Mouse (Mus musculus): Measurements from ENCODE around the gene Pex10. TPM values are rescaled to one million over a fixed set of nuclear protein-coding genes. Genes with fewer than 3 reads are reported as not detected.

The Pex10 gene
- total and polyA plus RNA-seq, 3 experiments, result 9.2 to 21.9 (median 15.6) TPM

- TF ChIP-seq ZMIZ1 (IDR thresholded peaks at IDR 0.05; ENCODE audit: low read depth, low read length), result no peak
- TF ChIP-seq JUND (conservative IDR thresholded peaks at IDR 0.05; ENCODE audit: low read depth, low read length), result no peak
- TF ChIP-seq PAX5 (IDR thresholded peaks at IDR 0.05; ENCODE audit: low read length), result no peak
- TF ChIP-seq MAFK (IDR thresholded peaks at IDR 0.05; ENCODE audit: insufficient replicate concordance, low read length), result no peak
- no peak for TF ChIP-seq JUN (IDR thresholded peaks at IDR 0.05; ENCODE audit: insufficient read depth, low read depth, low read length)
- TF ChIP-seq TBP (conservative IDR thresholded peaks at IDR 0.05; ENCODE audit: low read depth, low read length), result no peak
- TF ChIP-seq CHD2 (IDR thresholded peaks at IDR 0.05; ENCODE audit: low read length), result no peak
- no peak for TF ChIP-seq USF2 (conservative IDR thresholded peaks at IDR 0.05; ENCODE audit: low read depth, low read length)
- no peak for TF ChIP-seq MXI1 (IDR thresholded peaks at IDR 0.05; ENCODE audit: low read depth, low read length)
These were observed 28.6 kb downstream of the Pex10 start (continued) for GRCm38 (mm10) chr4:155095238-155095900.

DNA sequence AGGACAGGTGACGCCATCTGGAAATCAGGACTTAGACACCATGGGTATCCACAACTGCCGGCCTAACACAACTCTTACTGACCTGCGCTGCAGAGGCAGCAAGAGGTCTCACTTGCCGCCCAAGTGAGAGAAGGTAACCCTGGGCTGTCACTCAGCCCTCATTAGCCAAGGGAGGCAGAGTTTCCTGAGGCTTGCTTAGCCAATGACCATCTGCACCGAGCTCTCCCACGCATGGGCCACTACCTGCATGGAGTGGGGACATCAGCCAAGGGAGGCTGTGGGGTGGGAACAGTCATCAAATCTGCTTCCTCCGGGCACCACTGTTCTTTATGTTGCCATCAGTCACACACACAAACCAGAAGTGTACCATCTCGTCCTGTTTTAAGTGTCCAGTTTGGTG lies 29.2 kb downstream of the Pex10 start:
- Histone ChIP-seq H3K4me1 (ENCODE audit: control insufficient read depth in 1 of 2, insufficient read depth in 2 of 2) (peaks cover 31 to 74% of the 10 kb centered on the region in 2 experiments), H3K9me3 (replicated peaks; ENCODE audit: low read length) (no peaks in the 10 kb centered on the region), H3K4me2 (ENCODE audit: insufficient read depth, low read depth, poor library complexity, severe bottlenecking) (no peak overlapping the region), H3K79me2 (replicated peaks; ENCODE audit: control insufficient read depth, extremely low read depth, insufficient read depth, poor library complexity, severe bottlenecking) (no peaks in the 10 kb centered on the region), H3K4me3 (replicated peaks in 1 of 3; ENCODE audit: low read depth in 2 of 3, low read length in 2 of 3, poor library complexity in 1 of 3) (no peak overlapping the region), H3K27ac (ENCODE audit: insufficient read depth, low read depth) (no peak overlapping the region), H3K36me3 (replicated peaks in 1 of 2; ENCODE audit: control insufficient read depth in 1 of 2, insufficient read depth in 1 of 2, low read length in 1 of 2) (peaks cover 5 to 75% of the 10 kb centered on the region in 2 experiments), H3K27me3 (replicated peaks) (no peaks in the 10 kb centered on the region), H3K9ac (ENCODE audit: insufficient read depth, low read depth) (no peak overlapping the region)
- no peak for DNase-seq (ENCODE audit: extremely low read depth)
- dilution Hi-C loops (cut with MboI; ENCODE audit: extremely low pct_ligation_motif_present, extremely low pct_unique_long_range_greater_than_20kb, low sequenced_read_pairs), result no loop called here
- TF ChIP-seq NELFE (IDR thresholded peaks at IDR 0.05; ENCODE audit: low read depth, low read length), result no peak
- no peak for TF ChIP-seq ZC3H11A (IDR thresholded peaks at IDR 0.05; ENCODE audit: low read depth, low read length)
- no peak for TF ChIP-seq RCOR1 (conservative IDR thresholded peaks at IDR 0.05; ENCODE audit: low read depth, low read length)
- TF ChIP-seq TBP (conservative IDR thresholded peaks at IDR 0.05; ENCODE audit: low read depth, low read length), result no peak
- TF ChIP-seq POLR2A (IDR thresholded peaks at IDR 0.05; ENCODE audit: low read depth, low read length), result no peak
- TF ChIP-seq SMC3 (IDR thresholded peaks at IDR 0.05; ENCODE audit: low read depth, low read length), result no peak
- TF ChIP-seq MAFK (IDR thresholded peaks at IDR 0.05; ENCODE audit: insufficient replicate concordance, low read length), result no peak
- no peak for TF ChIP-seq EP300 (IDR thresholded peaks at IDR 0.05; ENCODE audit: low read length)
- TF ChIP-seq ELF1 (IDR thresholded peaks at IDR 0.05; ENCODE audit: low read depth, low read length), result no peak
- no peak for TF ChIP-seq RAD21 (IDR thresholded peaks at IDR 0.05; ENCODE audit: low read depth, low read length)
- no peak for TF ChIP-seq TCF12 (IDR thresholded peaks at IDR 0.05; ENCODE audit: low read depth, low read length)
- TF ChIP-seq POLR2AphosphoS2 (IDR thresholded peaks at IDR 0.05; ENCODE audit: low read depth, low read length), result no peak; the same call in 1 of the 2 replicates
- no peak for TF ChIP-seq ZKSCAN1 (IDR thresholded peaks at IDR 0.05; ENCODE audit: borderline replicate concordance, low read depth, low read length)
- TF ChIP-seq UBTF (IDR thresholded peaks at IDR 0.05; ENCODE audit: low read depth, low read length), result no peak
- no peak for TF ChIP-seq CHD1 (IDR thresholded peaks at IDR 0.05; ENCODE audit: low read depth, low read length)
- no peak for TF ChIP-seq CTCF (conservative IDR thresholded peaks at IDR 0.05 in 1 of 2, IDR thresholded peaks at IDR 0.05 in 1 of 2; ENCODE audit: low read depth in 2 of 2, low read length in 2 of 2)
- no peak for TF ChIP-seq MEF2A (IDR thresholded peaks at IDR 0.05; ENCODE audit: borderline replicate concordance, low read depth, low read length)
- no peak for TF ChIP-seq CHD2 (IDR thresholded peaks at IDR 0.05; ENCODE audit: low read length)
- in situ Hi-C loops (cut with MboI; ENCODE audit: low pct_ligation_motif_present, low pct_unique_long_range_greater_than_20kb, low sequenced_read_pairs), result loop anchor here (5.0 kb wide), 1 partner anchor 151 kb away; the partner anchor contains the start of gene Faap20
